Mouse (Mus musculus): ENCODE data around the gene Pop5.

The Pop5 gene

GRCm38 (mm10) chr5:115215273-115216185 is 20.1 kb upstream of the Pop5 start:
- no peak for DNase-seq

GRCm38 (mm10) chr5:115217998-115218397 is 17.6 kb upstream of the Pop5 start:
- DNase-seq, result no peak

GRCm38 (mm10) chr5:115220931-115221640 is 14.6 kb upstream of the Pop5 start:
- DNase-seq, result no peak

GRCm38 (mm10) chr5:115222485-115222884 is 13.2 kb upstream of the Pop5 start:
- no peak for DNase-seq

GRCm38 (mm10) chr5:115230830-115231551 is 4.6 kb upstream of the Pop5 start:
- DNase-seq, result no peak

GRCm38 (mm10) chr5:115231552-115232120 is 4.0 kb upstream of the Pop5 start:
- no peak for DNase-seq

- no peak for DNase-seq
Observed at GRCm38 (mm10) chr5:115232516-115232915, 3.1 kb upstream of the Pop5 start.

- DNase-seq, result no peak
Observed at GRCm38 (mm10) chr5:115233031-115233780, 2.4 kb upstream of the Pop5 start.

- no peak for DNase-seq
Observed at GRCm38 (mm10) chr5:115234519-115234918, 1.1 kb upstream of the Pop5 start.

- DNase-seq, result peak; percentile 48
Observed at GRCm38 (mm10) chr5:115235323-115235771, 289 bp upstream of the Pop5 start.

- DNase-seq, result peak; percentile 96
Observed at GRCm38 (mm10) chr5:115237803-115238728, 2.4 kb downstream of the Pop5 start.

GRCm38 (mm10) chr5:115238729-115239195 is 3.1 kb downstream of the Pop5 start:
- DNase-seq, result peak; percentile 48

GRCm38 (mm10) chr5:115240191-115240590 is 4.6 kb downstream of the Pop5 start:
- no peak for DNase-seq

- DNase-seq, result peak; percentile 58
Observed at GRCm38 (mm10) chr5:115255472-115255871, 19.8 kb downstream of the Pop5 start.

GRCm38 (mm10) chr5:115256909-115257546 is 21.4 kb downstream of the Pop5 start:
- peak; percentile 60 for DNase-seq

- no peak for DNase-seq
Observed at GRCm38 (mm10) chr5:115260356-115260755, 24.7 kb downstream of the Pop5 start.

- DNase-seq, result peak; percentile 33
Observed at GRCm38 (mm10) chr5:115261141-115261540, 25.5 kb downstream of the Pop5 start.

GRCm38 (mm10) chr5:115261880-115262279 is 26.2 kb downstream of the Pop5 start:
- no peak for DNase-seq

- no peak for DNase-seq
Observed at GRCm38 (mm10) chr5:115262502-115263291, 27.1 kb downstream of the Pop5 start.
